Mouse (Mus musculus): ENCODE measurements around the gene Adarb2.

The Adarb2 gene

GRCm38 (mm10) chr13:8499551-8499950, 296.9 kb downstream of the Adarb2 start:
- DNase-seq = no peak

GRCm38 (mm10) chr13:8511069-8511817, 308.6 kb downstream of the Adarb2 start:
- no peak for DNase-seq

- no peak for DNase-seq
Measured at GRCm38 (mm10) chr13:8515979-8516715, 313.5 kb downstream of the Adarb2 start.

- DNase-seq = no peak
Measured at GRCm38 (mm10) chr13:8519204-8519603, 316.5 kb downstream of the Adarb2 start.

DNA sequence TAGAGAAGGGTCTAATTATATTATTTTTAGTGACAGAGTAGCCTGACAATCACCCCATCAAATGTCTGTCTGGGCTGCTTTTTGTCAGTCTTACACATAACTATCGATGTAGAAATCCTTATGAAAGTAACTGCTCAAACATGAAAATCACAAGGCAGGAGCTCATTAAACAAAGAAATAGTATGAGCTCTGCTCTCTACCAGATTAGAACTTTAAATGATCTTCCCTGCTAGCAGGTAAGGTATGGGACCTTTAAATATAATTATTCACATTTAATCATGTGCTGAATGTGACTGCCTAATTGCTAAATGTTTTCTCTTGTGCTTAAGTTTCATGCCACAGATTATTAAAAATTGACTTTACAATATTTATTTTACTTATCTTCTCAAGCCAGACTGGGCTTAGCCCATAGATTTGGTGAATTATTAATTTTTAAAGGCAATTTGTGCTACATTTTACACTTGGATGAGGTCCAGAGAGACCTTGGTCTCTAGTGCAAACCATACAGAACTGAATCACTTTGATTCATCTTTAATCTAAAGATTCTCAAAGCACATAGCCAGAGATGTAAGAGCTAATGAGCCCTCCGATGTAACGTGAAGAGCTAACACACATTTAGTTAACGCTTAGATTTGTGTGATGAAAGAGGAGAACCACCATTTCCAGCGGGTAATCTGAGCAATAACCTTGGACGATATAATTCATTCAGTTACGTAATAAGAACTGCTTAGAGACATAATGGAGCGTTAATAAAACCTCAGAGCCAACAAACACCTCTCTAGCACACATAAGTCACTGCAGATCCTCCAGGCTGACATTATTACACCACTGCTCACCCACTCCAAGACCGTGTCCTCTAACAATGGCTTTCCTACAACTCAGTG, 323.3 kb downstream of the Adarb2 start:
- no peak for DNase-seq

DNA sequence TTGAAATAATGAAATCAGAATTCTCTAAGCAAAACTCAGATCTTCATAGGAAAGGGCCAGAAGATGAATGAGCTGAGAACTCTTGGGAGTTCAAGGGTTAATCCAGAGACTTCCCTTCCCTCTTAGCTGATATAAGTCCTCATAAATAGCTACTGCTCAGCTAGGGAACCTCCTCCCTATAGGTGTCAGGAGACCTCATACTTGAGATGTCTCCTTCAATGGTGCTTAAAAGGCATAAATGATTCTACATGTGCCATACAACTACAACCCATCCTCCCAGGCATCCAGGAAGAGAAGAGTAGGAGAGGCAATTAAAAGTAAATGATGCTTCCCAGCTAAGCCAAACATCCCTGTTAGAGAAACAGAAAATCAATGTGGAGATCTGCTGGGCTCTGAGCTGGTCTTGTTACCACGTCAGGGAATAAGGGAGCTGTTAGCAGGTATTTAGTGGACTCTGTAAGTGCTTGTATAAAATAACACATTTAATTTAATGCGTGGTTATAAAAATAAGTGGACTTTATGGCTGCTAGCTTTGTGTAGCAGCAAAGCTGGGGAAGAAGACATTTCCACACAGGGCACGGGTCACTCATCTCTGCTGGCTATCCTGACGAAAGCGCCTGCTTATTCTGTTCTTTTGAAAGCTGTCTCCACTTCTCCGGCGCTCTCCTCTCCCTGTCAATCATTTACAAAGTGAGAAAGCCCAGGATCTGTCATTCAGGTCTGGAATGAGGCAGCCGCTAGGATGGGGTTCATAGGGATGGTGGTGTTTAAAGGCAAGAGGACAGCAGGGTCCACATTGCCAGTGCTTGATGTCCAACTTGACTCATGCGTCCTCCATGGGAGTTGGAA, 331.8 kb downstream of the Adarb2 start:
- no peak for DNase-seq

DNA sequence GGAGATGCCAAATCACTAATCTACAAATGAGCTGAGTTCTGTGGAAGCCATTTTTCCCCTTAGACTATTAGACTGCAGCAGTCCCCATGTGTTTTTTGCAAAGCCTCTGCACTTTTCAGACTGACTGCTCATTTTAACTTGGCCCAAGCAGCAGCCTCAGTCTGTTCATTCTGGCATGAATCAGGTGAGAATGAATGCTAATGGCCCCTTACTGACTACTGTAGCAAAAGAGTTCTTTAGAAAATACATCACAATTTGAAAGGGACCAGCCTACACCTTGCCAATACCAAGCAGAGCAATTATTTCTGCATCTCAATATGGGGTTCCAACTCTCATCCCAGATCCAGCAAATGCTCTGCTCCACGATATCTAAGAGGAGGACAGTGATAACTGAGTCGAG, 335.8 kb downstream of the Adarb2 start:
- DNase-seq = no peak

- DNase-seq = no peak
Measured at GRCm38 (mm10) chr13:8538896-8539295, 336.2 kb downstream of the Adarb2 start.

DNA sequence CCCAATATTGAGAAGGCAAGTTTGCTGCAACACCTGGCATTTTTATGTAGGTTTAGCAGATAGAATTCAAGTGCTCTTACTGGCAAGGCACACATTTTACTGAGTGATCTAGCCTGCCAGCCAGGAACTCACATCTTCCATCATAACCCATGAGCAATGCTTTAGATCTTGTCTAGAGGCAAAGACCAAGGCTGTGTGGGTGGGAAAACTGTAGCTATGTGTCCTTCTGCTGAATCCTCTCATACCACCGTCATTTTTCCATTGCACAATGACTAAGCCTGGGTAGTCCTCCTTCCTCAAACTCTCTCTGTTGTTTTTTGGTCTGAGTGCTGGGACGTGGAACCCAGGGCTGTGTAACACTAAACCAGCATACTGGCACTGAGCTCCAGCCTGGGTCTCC, 340.0 kb downstream of the Adarb2 start:
- DNase-seq = no peak

- DNase-seq = no peak
Measured at GRCm38 (mm10) chr13:8552242-8552641, 349.6 kb downstream of the Adarb2 start.

- DNase-seq = no peak
Measured at GRCm38 (mm10) chr13:8557784-8558183, 355.1 kb downstream of the Adarb2 start.

DNA sequence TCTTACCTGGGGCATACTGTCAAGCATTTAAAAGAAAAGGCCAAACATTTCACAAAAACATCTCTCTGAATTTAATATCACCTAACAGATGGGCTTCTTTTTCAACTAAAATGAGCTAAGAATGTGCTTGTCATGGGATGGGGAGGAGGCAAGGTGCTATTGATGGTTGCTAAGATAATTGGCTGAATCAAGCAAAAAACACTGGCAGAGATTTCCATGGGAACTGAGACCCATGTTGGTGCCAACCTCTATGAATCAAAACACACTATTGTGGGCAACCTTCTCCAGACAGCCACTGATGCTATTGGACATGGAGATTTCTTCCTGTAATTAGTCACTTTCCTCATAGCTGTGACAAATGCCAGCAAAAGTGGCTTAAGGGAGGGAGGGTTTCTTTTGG, 357.8 kb downstream of the Adarb2 start:
- DNase-seq = no peak

GRCm38 (mm10) chr13:8563161-8563560, 360.5 kb downstream of the Adarb2 start:
- DNase-seq = no peak

GRCm38 (mm10) chr13:8567111-8568026, 364.7 kb downstream of the Adarb2 start:
- DNase-seq = no peak

- no peak for DNase-seq
Measured at GRCm38 (mm10) chr13:8570269-8570668, 367.6 kb downstream of the Adarb2 start.

DNA sequence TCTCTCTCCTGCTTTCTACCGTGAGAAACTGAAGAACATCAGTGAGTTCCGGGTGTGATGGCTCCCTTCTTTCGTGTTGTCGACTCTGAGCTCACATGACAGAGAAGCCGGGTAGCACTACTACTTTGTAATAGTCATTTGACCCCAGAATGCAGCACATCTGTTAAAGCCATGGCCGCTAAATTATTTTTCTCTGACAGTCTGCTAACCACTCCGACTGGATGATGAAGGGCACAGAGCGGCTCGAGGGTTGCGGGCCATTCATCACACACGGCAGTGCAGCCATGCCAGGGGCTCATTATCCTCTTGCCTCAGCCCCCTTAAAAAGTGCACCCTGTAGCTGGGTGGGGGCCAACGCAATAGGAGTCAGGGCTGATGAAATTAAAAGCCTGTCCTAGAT, 371.2 kb downstream of the Adarb2 start:
- no peak for DNase-seq

GRCm38 (mm10) chr13:8584257-8585005, 381.8 kb downstream of the Adarb2 start:
- DNase-seq = no peak

GRCm38 (mm10) chr13:8587447-8587846, 384.8 kb downstream of the Adarb2 start:
- no peak for DNase-seq

- no peak for DNase-seq
Measured at GRCm38 (mm10) chr13:8590460-8590859, 387.8 kb downstream of the Adarb2 start.

- no peak for DNase-seq
Measured at GRCm38 (mm10) chr13:8596977-8597646, 394.4 kb downstream of the Adarb2 start.

All from lung, adult 18-20 months (tissue).